Mouse (Mus musculus): ENCODE measurements around the gene Mctp1. TPM values are rescaled to one million over a fixed set of nuclear protein-coding genes. Genes with fewer than 3 reads are reported as not detected.
"Not testable (repeated sequence)": the region's sequence is repeated elsewhere in the genome, so short reads cannot be mapped to it uniquely, and the experiment has no call there.

The Mctp1 gene
- polyA plus RNA-seq, 1 experiment from 2014 or later, result 3.1 TPM

GRCm38 (mm10) chr13:76421075-76421474 lies 36.7 kb downstream of the Mctp1 start:
- no peak overlapping the region for H3K27ac ChIP-seq
- WGBS, result 91% methylated on average over 1 of the region's 1 CpGs
- no peak overlapping the region for H3K9ac ChIP-seq
- no peaks in the 10 kb centered on the region for H3K4me1 ChIP-seq
- no peaks in the 10 kb centered on the region for H3K9me3 ChIP-seq (replicated peaks)
- H3K4me3 ChIP-seq, result no peak overlapping the region
- no peak overlapping the region for H3K4me2 ChIP-seq
- H3K36me3 ChIP-seq (ENCODE audit: poor library complexity, severe bottlenecking), result no peaks in the 10 kb centered on the region
- no peaks in the 10 kb centered on the region for H3K27me3 ChIP-seq
- ATAC-seq, result no peak

DNA sequence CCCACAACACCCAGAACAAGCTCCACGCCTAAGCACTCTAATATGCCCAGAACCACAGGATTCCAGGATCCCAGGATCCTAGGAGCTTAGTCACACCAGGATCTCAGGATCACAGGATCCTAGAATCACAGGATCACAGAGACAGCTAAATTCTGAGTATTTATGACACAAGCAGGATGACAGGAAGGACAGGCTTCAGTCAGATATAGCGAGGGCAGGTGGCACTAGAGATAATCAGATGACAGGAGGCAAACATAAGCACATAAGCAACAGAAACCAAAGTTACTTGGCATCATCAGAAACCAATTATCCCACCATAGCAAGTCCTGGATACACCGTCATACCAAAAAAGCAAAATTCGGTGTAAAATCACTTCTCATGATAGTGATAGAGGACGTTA lies 37.8 kb downstream of the Mctp1 start:
- no peaks in the 10 kb centered on the region for H3K36me3 ChIP-seq (ENCODE audit: poor library complexity, severe bottlenecking)
- WGBS, result 91% methylated on average over 5 of the region's 5 CpGs
- no peak for ATAC-seq
- no peaks in the 10 kb centered on the region for H3K9me3 ChIP-seq (replicated peaks)
- H3K4me2 ChIP-seq, result no peak overlapping the region
- H3K27me3 ChIP-seq, result no peaks in the 10 kb centered on the region
- no peaks in the 10 kb centered on the region for H3K4me1 ChIP-seq
- H3K27ac ChIP-seq, result no peak overlapping the region
- H3K9ac ChIP-seq, result no peak overlapping the region
- H3K4me3 ChIP-seq, result no peak overlapping the region

- Histone ChIP-seq H3K4me2 (no peak overlapping the region), H3K9me3 (replicated peaks) (no peaks in the 10 kb centered on the region), H3K9ac (no peak overlapping the region), H3K27me3 (no peaks in the 10 kb centered on the region), H3K4me1 (no peaks in the 10 kb centered on the region), H3K4me3 (no peak overlapping the region), H3K27ac (no peak overlapping the region), H3K36me3 (ENCODE audit: poor library complexity, severe bottlenecking) (no peaks in the 10 kb centered on the region)
- 81% methylated on average over 6 of the region's 6 CpGs for WGBS
- no peak for ATAC-seq
Measured at GRCm38 (mm10) chr13:76429456-76429855, 45.1 kb downstream of the Mctp1 start.

- no peak overlapping the region for H3K9ac ChIP-seq
- H3K27ac ChIP-seq, result no peak overlapping the region
- no peak overlapping the region for H3K4me3 ChIP-seq
- no peaks in the 10 kb centered on the region for H3K9me3 ChIP-seq (replicated peaks)
- ATAC-seq, result no peak
- H3K4me2 ChIP-seq, result no peak overlapping the region
- no peaks in the 10 kb centered on the region for H3K4me1 ChIP-seq
- no peaks in the 10 kb centered on the region for H3K36me3 ChIP-seq (ENCODE audit: poor library complexity, severe bottlenecking)
- no peaks in the 10 kb centered on the region for H3K27me3 ChIP-seq
- WGBS, result 79% methylated on average over 2 of the region's 2 CpGs
Measured at GRCm38 (mm10) chr13:76429927-76430326, 45.6 kb downstream of the Mctp1 start.

GRCm38 (mm10) chr13:76431946-76432345 lies 47.6 kb downstream of the Mctp1 start:
- Histone ChIP-seq H3K9me3 (replicated peaks) (no peaks in the 10 kb centered on the region), H3K4me1 (no peaks in the 10 kb centered on the region), H3K36me3 (ENCODE audit: poor library complexity, severe bottlenecking) (no peaks in the 10 kb centered on the region), H3K27me3 (no peaks in the 10 kb centered on the region), H3K4me2 (no peak overlapping the region), H3K27ac (no peak overlapping the region), H3K9ac (no peak overlapping the region), H3K4me3 (no peak overlapping the region)
- 92% methylated on average over 2 of the region's 2 CpGs for WGBS
- ATAC-seq, result no peak

GRCm38 (mm10) chr13:76433438-76433837 lies 49.1 kb downstream of the Mctp1 start:
- ATAC-seq, result no peak
- Histone ChIP-seq H3K27ac (no peak overlapping the region), H3K9me3 (replicated peaks) (no peaks in the 10 kb centered on the region), H3K9ac (no peak overlapping the region), H3K27me3 (no peaks in the 10 kb centered on the region), H3K36me3 (ENCODE audit: poor library complexity, severe bottlenecking) (no peaks in the 10 kb centered on the region), H3K4me1 (no peaks in the 10 kb centered on the region), H3K4me3 (no peak overlapping the region), H3K4me2 (no peak overlapping the region)
- 83% methylated on average over 4 of the region's 4 CpGs for WGBS

GRCm38 (mm10) chr13:76436426-76436825 lies 52.1 kb downstream of the Mctp1 start:
- Histone ChIP-seq H3K27ac (no peak overlapping the region), H3K9me3 (replicated peaks) (no peaks in the 10 kb centered on the region)

GRCm38 (mm10) chr13:76438765-76439164 lies 54.4 kb downstream of the Mctp1 start:
- H3K36me3 ChIP-seq (ENCODE audit: poor library complexity, severe bottlenecking), result no peaks in the 10 kb centered on the region
- no peak overlapping the region for H3K27ac ChIP-seq
- no peak overlapping the region for H3K4me2 ChIP-seq
- H3K4me3 ChIP-seq, result no peak overlapping the region
- no peaks in the 10 kb centered on the region for H3K27me3 ChIP-seq
- no peak for ATAC-seq
- H3K9ac ChIP-seq, result no peak overlapping the region
- no peaks in the 10 kb centered on the region for H3K4me1 ChIP-seq
- WGBS, result 95% methylated on average over 1 of the region's 1 CpGs
- no peaks in the 10 kb centered on the region for H3K9me3 ChIP-seq (replicated peaks)

More at GRCm38 (mm10) chr13:76436426-76436825, 52.1 kb downstream of the Mctp1 start:
- no peak for ATAC-seq
- H3K4me1 ChIP-seq, result no peaks in the 10 kb centered on the region
- no peak overlapping the region for H3K4me2 ChIP-seq
- no peaks in the 10 kb centered on the region for H3K27me3 ChIP-seq
- H3K36me3 ChIP-seq (ENCODE audit: poor library complexity, severe bottlenecking), result no peaks in the 10 kb centered on the region
- no peak overlapping the region for H3K4me3 ChIP-seq
- no peak overlapping the region for H3K9ac ChIP-seq

GRCm38 (mm10) chr13:76446059-76446458 lies 61.7 kb downstream of the Mctp1 start:
- Histone ChIP-seq H3K4me3 (no peak overlapping the region), H3K4me1 (no peaks in the 10 kb centered on the region), H3K9ac (no peak overlapping the region), H3K27ac (no peak overlapping the region), H3K36me3 (ENCODE audit: poor library complexity, severe bottlenecking) (no peaks in the 10 kb centered on the region), H3K4me2 (no peak overlapping the region), H3K27me3 (no peaks in the 10 kb centered on the region), H3K9me3 (replicated peaks) (no peaks in the 10 kb centered on the region)
- ATAC-seq, result no peak
- WGBS, result 80% methylated on average over 1 of the region's 1 CpGs

DNA sequence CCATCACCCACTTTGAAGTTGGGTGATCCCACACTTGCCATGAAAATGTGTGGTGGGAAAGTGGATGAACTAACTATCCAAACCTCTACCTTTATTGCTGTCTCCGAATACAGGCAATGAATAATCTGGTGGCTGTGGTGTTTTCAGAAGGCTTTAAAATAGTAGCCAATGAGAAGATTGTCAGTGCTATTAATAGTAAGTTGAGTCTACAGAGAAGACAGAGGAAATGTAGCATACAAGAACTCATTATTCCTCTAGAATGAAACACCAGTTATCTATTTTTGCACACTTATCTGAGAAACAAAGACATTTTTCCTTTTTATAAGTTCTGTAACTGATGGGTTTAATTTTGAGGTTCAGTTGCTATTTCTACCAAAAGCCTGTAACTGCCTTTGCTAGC lies 63.2 kb downstream of the Mctp1 start:
- no peak overlapping the region for H3K9ac ChIP-seq
- H3K4me3 ChIP-seq, result no peak overlapping the region
- WGBS, result 91% methylated on average over 1 of the region's 1 CpGs
- H3K4me1 ChIP-seq, result no peaks in the 10 kb centered on the region
- no peak overlapping the region for H3K4me2 ChIP-seq
- no peak for ATAC-seq
- H3K27me3 ChIP-seq, result no peaks in the 10 kb centered on the region
- H3K36me3 ChIP-seq (ENCODE audit: poor library complexity, severe bottlenecking), result no peaks in the 10 kb centered on the region
- no peaks in the 10 kb centered on the region for H3K9me3 ChIP-seq (replicated peaks)
- H3K27ac ChIP-seq, result no peak overlapping the region

DNA sequence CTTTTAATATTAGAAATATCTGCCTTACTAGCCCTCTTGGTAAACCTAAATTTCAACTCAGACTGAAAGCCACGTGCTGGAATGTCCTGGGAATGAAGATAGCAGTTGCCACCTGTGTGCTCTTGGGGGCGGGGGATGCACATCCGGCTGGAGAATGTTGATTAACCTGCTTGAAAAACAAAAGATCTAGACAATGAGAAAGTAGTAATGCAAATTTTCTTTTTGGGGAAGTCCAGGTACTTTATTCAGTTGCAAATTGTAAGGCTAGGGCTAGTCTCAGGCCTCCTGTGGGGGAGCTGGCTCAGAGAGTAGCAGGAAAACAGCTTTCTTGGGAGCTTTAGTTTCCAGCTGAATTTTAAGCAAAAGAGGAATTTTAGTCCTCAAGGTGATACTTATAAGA lies 67.2 kb downstream of the Mctp1 start:
- 75% methylated on average over 3 of the region's 3 CpGs for WGBS

GRCm38 (mm10) chr13:76481601-76482000 lies 97.3 kb downstream of the Mctp1 start:
- H3K9ac ChIP-seq, result no peak overlapping the region
- ATAC-seq, result no peak
- no peak overlapping the region for H3K27ac ChIP-seq
- no peaks in the 10 kb centered on the region for H3K9me3 ChIP-seq (replicated peaks)
- no peak overlapping the region for H3K4me2 ChIP-seq
- H3K36me3 ChIP-seq (ENCODE audit: poor library complexity, severe bottlenecking), result no peaks in the 10 kb centered on the region
- no peaks in the 10 kb centered on the region for H3K27me3 ChIP-seq
- peaks cover 10% of the 10 kb centered on the region for H3K4me1 ChIP-seq
- no peak overlapping the region for H3K4me3 ChIP-seq

More for the DNA sequence above, 67.2 kb downstream of the Mctp1 start:
- H3K9ac ChIP-seq; H3K4me2 ChIP-seq; H3K9me3 ChIP-seq (replicated peaks); H3K4me1 ChIP-seq; ATAC-seq; H3K27me3 ChIP-seq; H3K36me3 ChIP-seq (ENCODE audit: poor library complexity, severe bottlenecking); H3K4me3 ChIP-seq; H3K27ac ChIP-seq: not testable (repeated sequence)

DNA sequence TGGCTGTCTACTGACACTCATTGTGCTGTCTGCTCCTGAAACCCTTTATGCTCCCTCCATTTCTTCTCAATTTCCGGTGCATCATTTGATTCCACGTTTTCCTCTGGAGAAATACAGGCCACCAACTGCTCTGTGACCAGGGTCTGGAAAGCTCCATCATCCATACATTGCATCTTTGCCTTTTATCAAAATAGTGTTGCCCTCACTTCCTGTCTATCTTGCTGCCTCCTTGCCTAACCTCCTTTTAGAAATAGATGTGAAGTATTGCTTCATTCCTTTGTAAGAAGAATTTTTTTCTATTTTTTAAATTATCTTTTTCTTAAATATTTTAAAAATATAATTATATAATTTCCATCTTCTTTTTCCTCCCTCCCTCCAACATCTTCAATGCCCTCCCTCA lies 98.7 kb downstream of the Mctp1 start:
- WGBS, result 80% methylated on average over 2 of the region's 2 CpGs
- H3K4me3 ChIP-seq, result no peak overlapping the region
- no peak overlapping the region for H3K27ac ChIP-seq
- H3K4me2 ChIP-seq, result no peak overlapping the region
- H3K4me1 ChIP-seq, result peaks cover 10% of the 10 kb centered on the region
- no peak for ATAC-seq
- no peak overlapping the region for H3K9ac ChIP-seq
- no peaks in the 10 kb centered on the region for H3K36me3 ChIP-seq (ENCODE audit: poor library complexity, severe bottlenecking)
- no peaks in the 10 kb centered on the region for H3K27me3 ChIP-seq
- H3K9me3 ChIP-seq (replicated peaks), result no peaks in the 10 kb centered on the region
